Mouse (Mus musculus): ENCODE results near the gene Polr1b. TPM values are rescaled to one million over a fixed set of nuclear protein-coding genes. Genes with fewer than 3 reads are reported as not detected.

The Polr1b gene
- polyA plus RNA-seq, 1 experiment from 2014 or later, result 27.9 TPM

- no peak overlapping the region for H3K9ac ChIP-seq
- H3K4me1 ChIP-seq, result no peaks in the 10 kb centered on the region
- H3K9me3 ChIP-seq, result no peaks in the 10 kb centered on the region
- no peak overlapping the region for H3K27ac ChIP-seq
- no peak overlapping the region for H3K4me3 ChIP-seq
- H3K4me2 ChIP-seq, result no peak overlapping the region
- ATAC-seq (ENCODE audit: borderline replicate concordance, extremely low read depth, low FRiP score, low TSS enrichment), result peak; percentile 55; the same call in 1 of the 2 replicates
- H3K36me3 ChIP-seq, result peaks cover 44% of the 10 kb centered on the region
- 62% methylated on average over 2 of the region's 2 CpGs for WGBS
- no peaks in the 10 kb centered on the region for H3K27me3 ChIP-seq
These were observed 21.6 kb upstream of the Polr1b start for GRCm38 (mm10) chr2:129079194-129079593.

DNA sequence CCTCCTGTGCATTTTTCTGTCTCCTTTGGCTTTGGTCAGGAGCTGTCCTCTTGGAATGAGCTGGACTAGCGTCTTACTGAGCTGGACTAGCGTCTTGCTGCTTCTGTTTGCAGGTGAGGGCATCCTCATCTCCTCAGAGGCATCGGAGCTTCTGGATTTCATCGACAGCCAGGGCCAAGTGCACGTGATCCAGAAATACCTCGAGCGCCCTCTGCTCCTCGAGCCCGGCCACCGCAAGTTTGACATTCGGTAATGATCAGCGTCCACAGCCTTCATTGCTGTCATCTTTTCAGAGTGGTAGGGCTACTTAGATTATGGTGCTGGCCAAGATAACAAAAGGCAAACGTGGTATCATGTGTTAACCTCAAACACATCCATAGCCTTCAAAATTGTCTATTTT is 19.7 kb upstream of the Polr1b start:
- WGBS, result 67% methylated on average over 13 of the region's 13 CpGs
- Histone ChIP-seq H3K9me3 (no peaks in the 10 kb centered on the region), H3K27ac (no peak overlapping the region), H3K4me1 (no peaks in the 10 kb centered on the region), H3K27me3 (no peaks in the 10 kb centered on the region), H3K4me3 (no peak overlapping the region), H3K9ac (no peak overlapping the region), H3K36me3 (peaks cover 57% of the 10 kb centered on the region), H3K4me2 (no peak overlapping the region)
- ATAC-seq (ENCODE audit: borderline replicate concordance, extremely low read depth, low FRiP score, low TSS enrichment), result no peak

DNA sequence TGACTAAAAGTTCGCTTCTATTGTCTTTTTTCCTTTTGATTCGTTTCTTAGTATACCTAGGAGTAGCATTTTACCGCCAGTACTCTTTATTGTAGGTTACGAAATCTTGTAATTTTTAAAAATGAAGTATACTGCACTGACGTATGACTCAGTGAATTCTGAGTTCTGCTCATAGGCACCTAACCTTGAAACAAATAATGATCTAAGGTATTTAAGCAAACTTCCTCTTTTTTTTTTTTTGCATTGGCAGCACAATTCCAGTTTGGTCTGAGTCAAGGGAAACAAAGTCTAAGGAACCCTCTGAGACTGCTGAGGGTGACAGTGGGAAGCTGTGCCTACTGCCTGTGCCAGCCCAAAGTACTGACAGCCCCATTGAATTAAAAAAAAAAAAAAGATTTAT is 17.3 kb upstream of the Polr1b start:
- H3K4me1 ChIP-seq, result no peaks in the 10 kb centered on the region
- H3K27ac ChIP-seq, result no peak overlapping the region
- H3K9me3 ChIP-seq, result no peaks in the 10 kb centered on the region
- whole genome bisulfite sequencing, result 87% methylated on average over 5 of the region's 5 CpGs
- H3K36me3 ChIP-seq, result peaks cover 45% of the 10 kb centered on the region
- H3K4me2 ChIP-seq, result no peak overlapping the region
- H3K4me3 ChIP-seq, result no peak overlapping the region
- no peak overlapping the region for H3K9ac ChIP-seq
- ATAC-seq (ENCODE audit: borderline replicate concordance, extremely low read depth, low FRiP score, low TSS enrichment), result no peak
- no peaks in the 10 kb centered on the region for H3K27me3 ChIP-seq

GRCm38 (mm10) chr2:129084959-129085358 is 15.8 kb upstream of the Polr1b start:
- Histone ChIP-seq H3K27me3 (no peaks in the 10 kb centered on the region), H3K9ac (no peak overlapping the region), H3K4me2 (no peak overlapping the region), H3K4me3 (no peak overlapping the region), H3K27ac (no peak overlapping the region), H3K36me3 (peaks cover 42% of the 10 kb centered on the region), H3K9me3 (no peaks in the 10 kb centered on the region), H3K4me1 (no peaks in the 10 kb centered on the region)
- WGBS, result 46% methylated on average over 2 of the region's 2 CpGs
- no peak for ATAC-seq (ENCODE audit: borderline replicate concordance, extremely low read depth, low FRiP score, low TSS enrichment)

DNA sequence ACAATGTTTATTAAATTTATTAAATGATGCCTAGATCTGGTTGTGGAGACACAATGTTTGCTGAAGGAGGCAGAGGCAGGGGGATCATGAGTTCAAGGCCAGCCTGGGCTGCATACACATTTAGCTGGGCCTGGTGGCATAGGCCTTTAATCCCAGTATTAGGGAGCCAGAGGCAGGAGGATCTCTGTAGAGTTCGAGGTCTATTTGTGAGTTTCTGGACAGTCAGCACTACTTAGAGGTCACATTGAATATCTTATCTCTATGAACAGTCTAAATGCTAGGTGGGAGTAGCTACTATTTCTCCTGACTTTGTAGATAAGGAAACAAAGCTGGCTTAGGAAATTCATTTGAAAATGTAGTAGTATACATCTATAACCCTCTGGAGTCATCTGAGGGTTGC is 13.3 kb upstream of the Polr1b start:
- Histone ChIP-seq H3K9ac (no peak overlapping the region), H3K36me3 (peaks cover 34% of the 10 kb centered on the region), H3K4me2 (no peak overlapping the region), H3K9me3 (no peaks in the 10 kb centered on the region), H3K27me3 (no peaks in the 10 kb centered on the region), H3K4me1 (no peaks in the 10 kb centered on the region), H3K27ac (no peak overlapping the region), H3K4me3 (no peak overlapping the region)
- whole genome bisulfite sequencing, result 86% methylated on average over 1 of the region's 1 CpGs
- ATAC-seq (ENCODE audit: borderline replicate concordance, extremely low read depth, low FRiP score, low TSS enrichment), result no peak

DNA sequence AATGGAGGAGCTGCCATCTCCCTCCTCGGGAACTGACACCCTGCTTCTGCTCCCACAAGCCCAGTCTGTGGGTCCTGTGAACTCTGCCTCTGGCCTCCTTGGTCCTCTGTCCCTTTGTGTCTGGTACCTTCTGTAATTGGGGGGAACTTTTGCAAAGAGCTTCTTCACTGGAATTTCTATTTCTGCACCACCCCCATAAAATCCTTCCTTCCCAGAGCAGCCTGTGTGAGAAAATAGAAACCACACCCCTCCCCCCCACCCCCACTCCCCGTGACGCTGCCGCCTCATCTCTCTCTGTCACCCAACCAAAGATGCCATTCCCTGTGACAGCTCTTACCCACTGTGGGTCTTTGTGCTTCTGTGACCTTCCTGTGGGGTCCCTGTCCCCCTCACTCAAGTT is 10.4 kb upstream of the Polr1b start:
- no peak for ATAC-seq (ENCODE audit: borderline replicate concordance, extremely low read depth, low FRiP score, low TSS enrichment)
- H3K36me3 ChIP-seq, result peaks cover 40% of the 10 kb centered on the region

DNA sequence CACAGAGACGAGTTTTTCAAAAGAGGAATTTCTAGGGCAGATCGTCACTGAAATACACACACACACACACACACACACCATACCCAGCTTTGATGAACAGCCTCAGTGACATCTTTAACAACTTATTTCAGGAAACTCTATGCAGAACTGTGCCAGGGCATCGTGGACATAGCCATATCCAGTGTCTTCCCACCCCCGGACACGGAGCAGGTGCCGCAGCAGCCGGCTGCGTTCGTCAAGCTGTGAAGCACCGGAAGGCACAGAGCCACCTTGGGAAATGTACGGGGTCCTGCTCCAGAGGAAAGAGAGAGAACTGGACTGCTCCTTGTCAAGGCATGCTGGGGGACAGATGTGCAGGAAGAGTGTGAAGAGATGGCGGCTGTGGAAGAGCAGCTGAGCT is 8.0 kb upstream of the Polr1b start:
- Histone ChIP-seq H3K4me3 (no peak overlapping the region), H3K36me3 (peaks cover 25% of the 10 kb centered on the region), H3K4me1 (no peaks in the 10 kb centered on the region), H3K9me3 (no peaks in the 10 kb centered on the region), H3K9ac (no peak overlapping the region), H3K27ac (no peak overlapping the region), H3K27me3 (no peaks in the 10 kb centered on the region), H3K4me2 (no peak overlapping the region)
- no peak for ATAC-seq (ENCODE audit: borderline replicate concordance, extremely low read depth, low FRiP score, low TSS enrichment)
- WGBS, result 86% methylated on average over 12 of the region's 12 CpGs

More for the DNA sequence above, 10.4 kb upstream of the Polr1b start:
- Histone ChIP-seq H3K27me3 (no peaks in the 10 kb centered on the region), H3K27ac (no peak overlapping the region), H3K4me3 (no peak overlapping the region), H3K9me3 (no peaks in the 10 kb centered on the region), H3K4me1 (no peaks in the 10 kb centered on the region), H3K9ac (no peak overlapping the region), H3K4me2 (no peak overlapping the region)
- 65% methylated on average over 4 of the region's 4 CpGs for WGBS

GRCm38 (mm10) chr2:129093926-129094724 is 6.7 kb upstream of the Polr1b start:
- 76% methylated on average over 18 of the region's 18 CpGs for WGBS
- ATAC-seq (ENCODE audit: borderline replicate concordance, extremely low read depth, low FRiP score, low TSS enrichment), result no peak

GRCm38 (mm10) chr2:129112924-129113323 is 12.1 kb downstream of the Polr1b start:
- no peak overlapping the region for H3K4me2 ChIP-seq
- H3K9me3 ChIP-seq, result no peaks in the 10 kb centered on the region
- no peak for ATAC-seq (ENCODE audit: borderline replicate concordance, extremely low read depth, low FRiP score, low TSS enrichment)
- 91% methylated on average over 5 of the region's 5 CpGs for WGBS
- H3K27me3 ChIP-seq, result no peaks in the 10 kb centered on the region
- H3K4me1 ChIP-seq, result no peaks in the 10 kb centered on the region
- no peak overlapping the region for H3K9ac ChIP-seq
- no peak overlapping the region for H3K4me3 ChIP-seq
- peaks cover 71% of the 10 kb centered on the region for H3K36me3 ChIP-seq
- no peak overlapping the region for H3K27ac ChIP-seq

More at GRCm38 (mm10) chr2:129093926-129094724, 6.7 kb upstream of the Polr1b start:
- H3K9me3 ChIP-seq, result no peaks in the 10 kb centered on the region
- no peak overlapping the region for H3K4me3 ChIP-seq
- no peak overlapping the region for H3K27ac ChIP-seq
- H3K9ac ChIP-seq, result no peak overlapping the region
- H3K27me3 ChIP-seq, result no peaks in the 10 kb centered on the region
- peaks cover 18% of the 10 kb centered on the region for H3K36me3 ChIP-seq
- no peak overlapping the region for H3K4me2 ChIP-seq
- H3K4me1 ChIP-seq, result no peaks in the 10 kb centered on the region

GRCm38 (mm10) chr2:129115706-129116367 is 15.0 kb downstream of the Polr1b start:
- no peak overlapping the region for H3K4me3 ChIP-seq
- ATAC-seq (ENCODE audit: borderline replicate concordance, extremely low read depth, low FRiP score, low TSS enrichment), result no peak

GRCm38 (mm10) chr2:129116368-129116739 is 15.6 kb downstream of the Polr1b start:
- Histone ChIP-seq H3K27me3 (no peaks in the 10 kb centered on the region), H3K4me1 (no peaks in the 10 kb centered on the region), H3K4me2 (no peak overlapping the region), H3K4me3 (no peak overlapping the region), H3K36me3 (peaks cover 85% of the 10 kb centered on the region), H3K9me3 (no peaks in the 10 kb centered on the region), H3K27ac (no peak overlapping the region), H3K9ac (no peak overlapping the region)
- ATAC-seq (ENCODE audit: borderline replicate concordance, extremely low read depth, low FRiP score, low TSS enrichment), result no peak
- 97% methylated on average over 1 of the region's 1 CpGs for WGBS

More at GRCm38 (mm10) chr2:129115706-129116367, 15.0 kb downstream of the Polr1b start:
- Histone ChIP-seq H3K27me3 (no peaks in the 10 kb centered on the region), H3K27ac (no peak overlapping the region), H3K9ac (no peak overlapping the region), H3K4me2 (no peak overlapping the region), H3K4me1 (no peaks in the 10 kb centered on the region), H3K9me3 (no peaks in the 10 kb centered on the region), H3K36me3 (peaks cover 83% of the 10 kb centered on the region)
- 87% methylated on average over 9 of the region's 9 CpGs for WGBS

DNA sequence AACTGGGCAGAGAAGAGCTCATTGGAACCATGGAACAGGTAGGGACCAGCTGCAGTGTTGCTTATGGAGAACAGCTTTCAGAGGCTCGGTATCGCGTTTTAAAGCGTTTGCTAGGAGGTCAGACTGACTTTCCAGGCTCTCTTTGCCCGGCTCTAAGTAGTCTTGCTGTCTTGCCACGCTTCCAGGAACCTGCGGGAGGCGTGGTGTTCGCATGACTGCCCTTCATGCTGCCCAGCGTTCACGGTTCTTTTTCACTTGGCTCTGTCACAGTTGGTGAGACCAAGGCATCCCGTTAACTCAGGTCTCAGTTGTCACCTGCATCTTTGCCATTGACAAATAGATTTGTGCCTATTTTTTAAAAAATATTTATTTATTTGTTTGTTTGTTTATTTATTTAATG is 17.3 kb downstream of the Polr1b start:
- no peaks in the 10 kb centered on the region for H3K9me3 ChIP-seq
- no peak overlapping the region for H3K4me2 ChIP-seq
- H3K9ac ChIP-seq, result no peak overlapping the region
- no peaks in the 10 kb centered on the region for H3K4me1 ChIP-seq
- H3K27me3 ChIP-seq, result no peaks in the 10 kb centered on the region
- H3K36me3 ChIP-seq, result peaks cover 83% of the 10 kb centered on the region
- 96% methylated on average over 12 of the region's 12 CpGs for WGBS
- ATAC-seq (ENCODE audit: borderline replicate concordance, extremely low read depth, low FRiP score, low TSS enrichment), result no peak
- no peak overlapping the region for H3K27ac ChIP-seq
- H3K4me3 ChIP-seq, result no peak overlapping the region

Data from lung, embryonic 15.5 days (tissue).